Mouse (Mus musculus): ENCODE data around the gene Frat1.
"Not testable (repeated sequence)": the region's sequence is repeated elsewhere in the genome, so short reads cannot be mapped to it uniquely, and the experiment has no call there.

Frat1 gene

DNA sequence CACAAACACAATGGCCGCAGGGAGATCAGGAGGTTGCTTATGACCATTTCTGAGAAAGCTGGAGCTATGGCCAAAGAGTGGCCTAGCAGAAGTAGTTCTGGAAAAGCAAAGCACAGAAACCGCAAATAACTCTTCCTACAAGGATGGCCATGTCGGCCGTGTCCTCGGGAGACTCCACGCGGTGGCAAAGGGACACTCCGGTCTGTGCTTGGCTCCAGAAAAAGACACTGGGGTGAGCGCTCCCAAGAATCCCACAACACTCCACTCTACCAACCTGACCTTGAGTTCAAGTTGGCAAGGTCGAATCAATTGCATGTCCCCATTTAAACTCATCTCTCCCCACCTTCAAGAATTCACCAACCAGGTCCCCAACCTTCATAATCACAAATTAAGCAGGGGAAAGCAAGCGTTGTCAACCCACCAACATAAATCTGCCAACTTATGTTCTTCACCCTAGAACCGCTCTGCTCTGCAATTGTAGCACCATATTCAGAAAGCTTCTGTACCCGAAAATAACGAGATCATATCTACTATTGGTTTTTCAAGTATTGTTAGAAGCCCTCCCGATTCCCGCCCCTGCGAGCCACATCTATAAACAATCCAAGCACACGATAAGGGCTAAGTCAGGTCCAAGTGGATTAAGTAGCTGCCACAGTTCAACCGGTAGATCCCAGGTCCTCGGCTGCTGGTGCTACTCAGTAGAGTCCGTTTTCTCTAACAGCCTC, 16.8 kb downstream of the Frat1 start:
- DNase-seq: peak; percentile 27

DNA sequence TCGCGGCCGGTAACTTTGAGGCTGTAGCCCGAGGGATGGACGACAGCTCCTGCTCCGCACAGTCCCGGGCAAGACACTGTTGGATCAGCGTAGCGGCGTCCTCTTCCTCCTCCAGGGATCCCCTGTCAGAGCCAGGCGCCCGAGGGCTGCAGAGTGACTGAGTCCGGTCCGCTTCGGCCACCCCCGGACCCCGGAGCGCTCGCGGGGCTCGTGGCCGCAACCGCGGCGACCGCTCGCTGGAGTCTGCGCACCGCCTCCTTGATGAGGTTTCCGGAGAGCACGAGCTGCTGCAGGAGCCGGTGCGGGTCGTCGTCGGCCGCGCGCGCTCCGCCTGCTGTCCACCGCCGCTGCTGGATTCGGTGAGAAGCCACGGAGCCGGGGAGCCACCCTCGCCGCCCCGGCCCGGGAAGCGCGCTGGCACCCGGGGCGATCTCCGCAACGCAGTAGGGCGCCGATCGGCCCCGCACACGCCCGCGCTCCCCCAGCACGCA, 17.4 kb downstream of the Frat1 start:
- DNase-seq: peak; percentile 55

DNA sequence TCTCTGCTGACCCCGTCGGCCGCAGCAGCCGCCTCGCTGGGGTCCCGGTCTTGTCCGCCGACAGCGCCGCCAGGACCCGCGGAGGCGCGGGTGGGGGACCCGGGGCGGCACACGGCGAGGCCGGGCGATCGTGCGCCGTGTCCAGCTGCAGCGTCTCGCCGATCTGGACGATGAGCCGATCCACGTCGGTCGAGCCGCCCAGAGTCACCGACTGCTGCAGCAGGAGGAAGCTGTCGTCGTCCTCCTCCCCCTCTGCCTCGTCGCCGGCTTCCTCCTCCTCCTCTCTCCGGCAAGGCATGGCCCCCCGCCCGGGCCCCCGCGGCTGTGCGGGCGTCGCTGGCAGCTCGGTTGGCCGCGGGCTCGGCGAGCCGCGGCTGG, 17.8 kb downstream of the Frat1 start:
- peak; percentile 63 for DNase-seq

DNA sequence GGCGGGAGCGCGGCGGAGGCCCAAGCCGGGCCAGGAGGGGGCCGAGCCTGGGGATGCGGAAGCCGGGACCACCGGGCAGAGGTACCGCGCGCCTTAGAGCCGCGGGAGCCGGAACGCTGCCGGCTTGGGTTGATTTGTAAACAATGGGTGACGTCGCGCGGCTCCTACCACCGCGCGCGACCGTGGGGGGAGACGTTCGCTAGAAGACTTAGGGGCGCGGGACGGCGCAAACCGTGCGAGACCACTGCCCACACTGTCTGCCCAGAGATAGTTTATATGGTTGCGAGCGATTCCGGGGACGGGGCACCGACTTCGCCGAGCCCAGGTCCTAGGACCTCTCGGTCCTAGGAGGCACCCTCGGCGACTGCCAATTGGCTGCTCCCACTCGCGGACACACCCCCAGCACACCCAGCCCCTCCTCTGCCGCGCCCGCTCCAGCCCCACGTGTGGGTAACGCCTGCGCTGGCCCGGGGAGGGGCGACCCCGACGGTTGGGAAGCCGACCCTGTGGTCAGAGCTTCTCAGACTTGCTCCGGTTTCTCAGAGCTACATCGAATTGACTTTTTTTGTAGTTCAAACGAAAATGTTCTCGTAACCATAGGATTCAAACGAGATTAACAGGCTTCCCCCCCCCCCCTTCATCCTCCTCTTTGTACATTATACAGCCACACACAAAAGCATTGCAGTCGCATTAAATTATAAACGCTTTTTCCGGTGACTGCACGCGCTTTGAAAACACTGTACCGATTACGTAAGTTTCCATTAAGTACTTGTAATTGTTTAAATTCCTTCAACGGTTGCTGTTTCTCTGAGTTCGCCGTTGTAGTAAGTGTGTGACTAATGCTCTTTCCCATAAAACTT, 18.5 kb downstream of the Frat1 start, which contains the start of gene Frat2:
Gene Frat2 (minus strand): TSS at position 141 of the 860 bp plus-strand sequence.
- peak; percentile 93 for DNase-seq

DNA sequence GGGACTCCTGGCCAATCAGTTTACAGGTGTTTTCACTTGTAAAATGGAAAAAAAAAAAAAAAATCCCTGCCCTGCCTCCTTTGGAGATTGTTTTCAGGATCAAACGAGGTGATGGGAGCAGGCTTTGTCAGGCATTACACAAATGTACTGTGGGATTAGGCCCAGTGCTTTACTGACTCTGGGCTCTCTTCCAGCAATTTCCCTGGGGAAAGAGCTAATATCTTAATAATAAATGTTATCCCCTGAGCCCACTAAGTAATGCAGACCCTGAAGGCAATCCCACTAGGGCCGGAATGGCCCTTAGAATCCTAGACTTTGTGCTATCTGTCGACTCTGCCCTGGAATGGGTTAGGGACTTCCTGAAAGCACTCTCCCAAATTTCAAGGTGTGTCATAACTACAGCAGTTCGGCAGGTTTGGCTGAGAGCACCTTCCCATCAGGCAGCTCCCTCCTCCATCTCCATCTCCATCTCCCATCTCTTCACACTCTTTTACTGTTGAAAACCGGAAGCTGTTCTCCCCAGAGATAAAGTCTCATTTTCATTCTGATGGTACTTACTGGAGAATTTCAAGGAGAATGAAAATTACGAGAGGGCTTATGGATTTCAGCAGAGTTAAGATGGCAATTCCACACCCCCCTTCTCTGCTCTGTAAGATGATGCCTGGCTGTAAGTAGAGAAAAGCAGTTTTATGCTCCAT, 20.4 kb downstream of the Frat1 start:
- DNase-seq: no peak

DNA sequence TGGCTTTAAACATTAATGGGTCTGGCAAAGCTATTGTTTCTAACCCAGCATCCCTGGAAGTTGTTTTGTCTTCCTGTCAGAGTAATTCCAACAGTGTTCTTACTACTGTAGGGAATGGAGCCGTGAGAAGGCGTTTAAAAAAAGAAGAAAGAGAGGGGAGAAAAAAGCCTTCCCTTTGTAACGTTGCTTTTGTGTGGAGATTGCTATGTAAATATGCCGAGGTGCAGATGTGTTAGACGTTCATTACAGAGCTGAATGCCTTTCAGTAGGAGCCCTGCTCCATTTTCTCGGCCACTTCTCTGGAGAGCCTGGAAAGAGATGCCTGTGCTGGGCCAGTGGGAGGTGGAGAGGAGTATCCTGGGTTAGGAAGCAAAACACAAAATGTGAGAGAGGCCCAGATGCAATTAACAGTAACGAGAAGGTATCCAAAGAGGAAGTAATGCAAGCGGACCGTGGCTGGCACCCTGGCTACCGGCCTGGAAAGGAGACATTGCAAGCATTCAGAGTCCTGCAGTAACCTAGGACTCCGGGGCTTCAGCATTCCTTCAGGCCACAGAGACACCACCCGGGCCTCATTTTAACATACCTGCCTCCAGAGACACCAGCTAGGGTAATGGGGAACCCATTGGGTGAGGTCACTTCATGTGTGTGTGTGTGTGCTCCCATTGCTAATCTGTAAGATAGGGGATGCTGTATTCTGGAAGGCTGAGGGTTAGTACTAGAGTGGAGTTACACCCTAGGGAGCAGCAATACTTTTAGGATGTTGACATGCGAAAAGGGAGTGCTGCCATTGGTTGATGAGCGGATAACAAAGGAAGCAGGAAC, 21.2 kb downstream of the Frat1 start:
- DNase-seq: no peak

DNA sequence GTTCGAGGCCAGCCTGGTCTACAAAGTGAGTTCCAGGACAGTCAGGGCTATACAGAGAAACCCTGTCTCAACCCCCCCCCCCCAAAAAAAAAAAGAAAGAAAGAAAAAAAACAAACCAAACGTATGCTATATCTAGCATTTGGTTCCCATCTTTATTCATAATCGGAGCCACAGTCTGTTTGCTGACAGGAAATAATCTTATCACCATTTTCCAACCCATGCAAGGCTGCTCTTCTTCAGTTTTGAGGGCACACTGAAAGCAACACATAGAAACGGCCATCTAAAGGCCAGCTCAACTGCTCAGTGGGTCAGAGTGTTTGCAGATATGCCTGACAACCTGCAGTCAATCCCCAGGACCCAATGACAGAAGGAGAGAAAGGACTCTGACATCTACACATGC, 22.7 kb downstream of the Frat1 start:
- DNase-seq: no peak

DNA sequence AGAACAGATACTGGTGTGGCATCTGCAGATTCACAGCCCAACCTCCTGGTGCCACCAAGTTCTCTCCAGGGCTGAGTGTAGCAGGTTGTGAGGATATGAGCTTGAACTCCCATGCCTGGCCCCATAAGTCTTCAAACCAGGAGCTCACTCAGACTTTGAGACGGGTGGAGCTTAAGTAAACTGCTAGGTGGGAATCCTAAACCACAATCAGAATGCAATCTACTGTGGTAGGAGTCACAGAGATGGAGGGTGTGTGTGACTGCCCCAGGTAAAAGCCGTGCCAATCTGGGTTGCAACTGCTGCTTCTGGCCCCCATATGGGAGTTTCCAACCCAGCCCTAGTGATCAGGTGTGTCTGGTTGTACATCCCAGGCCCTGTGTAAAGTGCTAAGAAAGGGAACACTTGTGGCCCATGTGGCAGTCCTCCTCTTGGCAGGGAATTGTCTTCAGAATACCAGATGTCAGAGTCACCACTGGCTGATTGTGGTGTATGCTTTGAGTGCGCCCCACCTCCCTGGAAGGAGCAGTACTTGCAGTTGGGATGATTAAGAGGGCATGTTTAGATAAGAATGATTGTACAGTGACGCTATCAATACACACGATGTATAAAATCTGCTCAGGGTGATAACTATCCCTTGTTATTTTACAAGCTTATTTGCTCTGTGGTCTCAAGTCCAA, 27.5 kb downstream of the Frat1 start:
- DNase-seq: no peak

DNA sequence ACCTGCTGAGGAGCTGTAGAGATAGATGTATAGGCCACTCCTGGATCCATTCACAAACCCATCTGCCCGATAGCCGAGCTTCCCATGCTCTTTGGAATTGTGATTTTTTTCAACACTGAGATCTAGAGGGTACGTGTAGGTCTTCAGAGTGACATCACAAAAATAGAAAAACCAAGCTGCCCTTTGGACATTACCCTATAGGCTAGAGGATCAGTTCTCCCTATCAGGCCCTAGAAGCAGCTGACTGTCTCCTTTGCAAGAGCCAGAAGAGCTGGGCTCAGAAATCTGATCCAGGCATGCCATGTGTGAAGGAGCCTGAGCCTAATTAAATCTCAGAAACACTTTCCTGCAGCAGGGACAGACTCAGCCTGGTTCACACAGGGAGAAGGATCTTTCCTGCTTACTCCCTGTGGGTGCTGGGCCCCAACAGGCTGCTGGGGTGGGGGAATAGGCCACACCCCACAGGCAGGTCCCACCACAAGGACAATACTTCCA, 28.1 kb downstream of the Frat1 start:
- DNase-seq: no peak

DNA sequence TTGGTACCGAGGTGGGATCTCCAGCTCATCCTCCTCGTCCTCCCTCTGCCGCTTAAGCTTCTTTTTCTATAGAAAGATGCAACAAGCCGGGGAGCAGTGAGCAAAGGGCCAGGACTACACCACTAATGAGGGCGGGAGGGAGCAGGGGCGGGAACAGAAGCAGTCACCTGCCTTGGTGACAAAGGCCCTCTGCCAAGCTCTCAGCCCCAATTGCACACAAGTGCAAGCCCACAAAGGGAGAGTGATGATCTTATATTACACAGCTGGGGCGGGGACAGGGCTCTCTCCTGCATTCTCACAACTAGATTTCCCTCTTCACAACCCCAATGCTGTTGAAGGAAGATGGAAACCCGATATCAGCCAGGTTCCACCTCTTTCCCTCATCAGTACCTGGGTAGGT, 36.9 kb downstream of the Frat1 start:
- no peak for DNase-seq

DNA sequence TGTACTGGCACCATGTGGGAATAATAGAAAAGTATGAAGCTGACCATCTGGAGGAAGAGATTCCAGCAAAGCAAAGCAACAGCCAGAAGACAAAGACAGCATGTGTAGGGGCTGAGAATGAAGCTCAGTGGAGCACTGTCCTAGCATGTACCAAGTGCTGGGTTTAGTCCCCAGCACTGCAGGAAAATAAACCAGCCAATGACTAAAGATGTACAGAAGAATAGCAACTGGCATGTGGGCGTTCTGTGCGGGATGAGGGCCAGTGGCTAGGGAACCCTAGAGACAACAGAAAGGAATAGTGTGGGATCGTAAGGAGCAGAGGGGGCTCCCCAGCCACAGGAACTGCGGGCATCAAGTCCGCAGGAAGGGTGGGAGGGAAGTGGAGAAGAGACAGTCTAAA, 39.5 kb downstream of the Frat1 start:
- no peak for DNase-seq

DNA sequence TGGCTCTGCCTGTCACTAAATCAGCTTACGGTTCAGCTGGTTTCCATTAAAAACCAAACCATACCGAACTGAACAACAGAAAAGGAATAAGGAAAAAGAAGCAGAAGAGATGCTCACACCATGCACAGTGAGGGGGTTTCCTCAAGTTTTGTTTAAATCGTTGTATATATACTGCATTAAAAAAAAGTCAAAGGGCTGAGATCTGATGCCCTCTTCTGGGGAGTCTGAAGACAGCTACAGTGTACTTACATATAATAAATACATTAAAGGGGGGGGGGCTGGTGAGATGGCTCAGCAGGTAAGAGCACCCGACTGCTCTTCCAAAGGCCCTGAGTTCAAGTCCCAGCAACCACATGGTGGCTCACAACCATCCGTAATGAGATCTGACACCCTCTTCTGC, 40.2 kb downstream of the Frat1 start:
- not testable (repeated sequence) for DNase-seq

DNA sequence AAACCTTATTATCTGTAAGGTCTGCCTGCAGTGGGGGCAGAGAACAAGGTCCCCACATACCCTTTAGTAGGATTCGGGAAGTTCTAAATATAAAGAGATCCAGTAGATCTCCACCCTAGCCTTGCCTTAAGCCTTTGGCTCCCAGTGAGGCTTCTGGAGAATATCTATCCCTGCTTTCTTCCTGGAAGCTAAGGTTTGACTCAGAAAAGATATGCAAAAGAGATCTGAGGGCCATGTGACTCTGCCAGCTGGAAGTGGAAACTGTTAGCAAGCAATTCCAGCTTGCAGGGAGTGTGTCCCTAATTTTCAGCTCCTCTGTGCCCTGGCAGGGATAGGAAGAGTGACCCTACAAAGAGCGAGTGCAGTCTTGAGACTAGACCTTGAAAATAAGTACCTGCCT, 42.5 kb downstream of the Frat1 start:
- DNase-seq: no peak

DNA sequence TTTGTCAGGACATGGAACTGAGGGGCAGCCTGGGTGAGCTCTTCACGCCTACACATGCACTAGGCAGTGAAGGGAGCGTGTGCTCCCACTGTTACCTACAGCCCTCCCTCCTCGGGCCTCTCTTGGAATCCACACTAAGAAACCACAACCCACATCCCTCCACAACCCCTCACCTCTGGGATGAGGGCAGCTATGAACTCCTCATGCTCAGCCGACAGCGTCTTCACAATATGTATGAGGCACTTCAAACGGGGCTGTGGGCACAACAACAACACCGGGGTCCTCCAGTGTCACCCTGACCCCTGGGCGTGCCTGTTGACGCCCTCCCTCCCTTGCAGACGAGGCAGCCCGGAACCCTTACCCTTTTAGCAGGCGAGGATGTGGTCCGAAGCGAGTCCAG, 44.6 kb downstream of the Frat1 start:
- DNase-seq: no peak

DNA sequence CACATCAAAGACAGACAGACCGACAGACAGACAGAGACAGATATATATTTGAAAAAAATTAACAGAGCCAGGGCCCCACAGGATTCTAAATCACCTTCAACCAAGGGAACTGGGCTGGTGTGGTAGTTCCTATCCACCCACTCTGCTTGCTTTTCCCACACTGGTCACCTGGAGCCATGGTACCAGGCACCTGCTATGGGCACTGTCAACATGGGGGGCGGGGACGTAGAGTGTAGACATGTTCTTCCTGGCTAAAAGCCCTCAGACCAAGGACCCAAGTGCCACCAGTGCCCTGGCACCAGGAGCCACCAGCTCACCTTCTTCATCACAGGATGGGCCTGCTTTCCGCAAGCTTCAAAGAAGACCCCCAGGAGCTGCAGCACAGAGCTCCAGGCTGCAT, 52.1 kb downstream of the Frat1 start:
- no peak for DNase-seq

All from lung, postnatal 10 days (tissue).